ENCODE assay signal across 12 mouse cellular contexts in the genomic region with DNA sequence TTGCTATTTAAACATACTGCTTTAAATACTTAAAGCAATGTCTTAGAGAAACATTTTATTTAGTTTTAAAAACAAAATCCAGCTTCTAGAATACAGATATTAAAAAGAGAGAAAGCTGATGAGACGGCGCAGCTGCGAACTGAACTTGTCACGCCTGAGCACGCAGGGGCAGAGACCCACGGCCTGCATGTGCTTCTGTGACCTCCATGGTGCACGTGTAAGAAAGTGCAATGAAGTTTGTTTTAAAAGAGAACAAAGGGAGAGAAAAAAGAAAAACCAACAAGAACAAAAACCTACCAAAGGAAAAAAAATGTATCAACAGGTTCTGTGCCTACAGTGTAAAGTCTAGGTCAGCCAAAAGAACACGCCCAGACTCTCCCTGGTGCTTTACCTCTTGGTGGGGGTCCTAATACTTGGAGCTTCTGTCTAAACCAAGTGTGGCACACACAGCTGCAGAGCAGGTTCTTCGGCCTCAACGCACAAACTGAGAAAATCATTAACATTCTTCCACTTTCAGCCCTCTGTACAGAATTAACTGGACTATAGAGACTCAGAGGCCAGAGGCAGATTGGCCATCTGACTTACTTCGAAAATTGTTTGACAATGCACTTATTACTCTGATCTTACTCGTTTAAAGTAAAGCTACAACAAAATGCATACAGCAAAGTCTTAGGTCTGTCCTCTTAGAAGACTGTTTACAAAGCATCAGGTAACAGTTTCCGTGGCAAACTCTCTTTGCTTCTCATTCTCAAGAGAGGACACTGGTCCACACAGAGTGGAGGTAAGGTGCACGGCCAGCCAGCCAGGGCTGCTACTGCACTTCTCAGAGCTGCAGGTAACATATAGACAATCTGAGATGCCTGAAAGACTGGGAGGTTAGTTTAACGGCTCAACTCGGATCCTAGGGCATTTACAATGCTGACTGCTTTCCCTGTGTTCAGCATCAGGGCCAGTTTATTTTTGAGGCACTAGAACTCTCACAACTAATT.
"Had no signal": no experiment of that assay in that cellular context is flagged by ENCODE, and none has a peak within 500 bp of the region (broad histone marks: within the 10 kb centered on the region; RNA-seq: fewer than 3 reads in every experiment).

No protein-coding gene starts in this region.

- H3K4me1 ChIP-seq: limb, embryonic 12.5 days; midbrain, embryonic 13.5 days had no signal

- ATAC-seq: hindbrain, embryonic 16.5 days; inflammation-experienced regulatory T-cells, adult 6 months; intestine, postnatal 0 days; liver, postnatal 0 days; midbrain, embryonic 13.5 days had no signal

- H3K27ac ChIP-seq: layer of hippocampus, adult 2 months; limb, embryonic 12.5 days; liver, embryonic 13.5 days; midbrain, embryonic 13.5 days had no signal

- H3K27me3 ChIP-seq: limb, embryonic 12.5 days; liver, embryonic 13.5 days; midbrain, embryonic 13.5 days had no signal

- H3K9me3 ChIP-seq: limb, embryonic 12.5 days; liver, embryonic 13.5 days; midbrain, embryonic 13.5 days had no signal

- DNase-seq: kidney, postnatal 4 days; liver; liver, embryonic 13.5 days; liver, postnatal 0 days; lung, postnatal 10 days; thymus, postnatal 36 days had no signal

- H3K4me2 ChIP-seq: limb, embryonic 12.5 days; liver, embryonic 13.5 days; midbrain, embryonic 13.5 days had no signal

- H3K4me3 ChIP-seq: layer of hippocampus, adult 2 months; limb, embryonic 12.5 days; liver, embryonic 13.5 days; midbrain, embryonic 13.5 days had no signal

- H3K9ac ChIP-seq: limb, embryonic 12.5 days; liver, embryonic 13.5 days; liver, postnatal 0 days; midbrain, embryonic 13.5 days had no signal
